Mouse (Mus musculus): ENCODE measurements at regions not wholly inside any gene's neighbourhood (a gene's known extent, or its start where the extent isn't known, plus 50 kb on each side); places are given as distances from the start of the nearest gene placed in this dataset.

GRCm38 (mm10) chr11:117059120-117059519 lies 55.8 kb upstream of the Sec14l1 start:
- peaks cover 10% of the 10 kb centered on the region for H3K4me1 ChIP-seq
- no peaks in the 10 kb centered on the region for H3K36me3 ChIP-seq
- no peaks in the 10 kb centered on the region for H3K9me3 ChIP-seq
- 67% methylated on average over 8 of the region's 8 CpGs for WGBS
- no peak overlapping the region for H3K4me2 ChIP-seq (replicated peaks)
- H3K4me3 ChIP-seq, result no peak overlapping the region
- H3K9ac ChIP-seq, result no peak overlapping the region
- no peak overlapping the region for H3K27ac ChIP-seq
- ATAC-seq (ENCODE audit: low FRiP score, low read depth), result no peak
- H3K27me3 ChIP-seq, result 0 out of 2 replicates have a peak, but pooled peaks cover 3% of the 10 kb centered on the region

DNA sequence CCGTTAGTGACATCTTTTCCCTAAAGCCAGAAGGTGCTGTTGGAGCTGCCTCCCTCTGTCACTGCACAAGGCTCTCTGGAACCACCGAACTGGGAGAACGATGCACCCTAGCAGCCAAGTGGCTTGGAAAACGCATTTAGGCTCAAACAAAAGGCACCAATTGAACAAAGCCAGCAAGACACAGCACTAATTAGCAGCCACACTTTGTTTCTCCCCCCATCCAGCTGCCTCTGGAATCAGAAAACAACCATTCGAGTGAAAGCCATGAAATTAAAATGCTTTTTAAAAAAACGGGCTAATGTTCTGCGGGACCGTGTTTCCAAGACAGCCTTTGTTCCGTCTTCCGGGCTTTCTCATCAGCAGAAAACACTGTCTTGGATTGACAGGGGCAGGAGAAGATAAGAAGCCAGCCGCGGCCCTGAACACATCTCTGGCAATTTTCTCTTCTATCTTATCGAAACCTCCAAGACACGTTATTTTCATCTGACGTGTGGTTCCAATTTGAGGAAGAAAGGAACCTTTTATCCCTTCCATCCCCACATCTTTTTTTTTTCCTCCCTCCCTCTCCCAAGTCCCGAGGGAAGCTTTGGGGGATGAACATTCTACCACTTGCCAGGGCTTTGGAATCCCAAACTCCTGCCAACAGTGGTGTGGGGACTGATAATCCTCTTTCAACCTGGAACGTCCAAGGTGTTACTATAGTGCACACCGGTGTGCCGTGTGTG lies 54.8 kb upstream of the Sec14l1 start:
- Histone ChIP-seq H3K27ac (no peak overlapping the region), H3K9ac (no peak overlapping the region; the same call in 1 of the 2 replicates), H3K4me2 (replicated peaks) (no peak overlapping the region), H3K4me1 (peaks cover 12% of the 10 kb centered on the region), H3K36me3 (no peaks in the 10 kb centered on the region), H3K9me3 (no peaks in the 10 kb centered on the region), H3K4me3 (no peak overlapping the region), H3K27me3 (0 out of 2 replicates have a peak, but pooled peaks cover 3% of the 10 kb centered on the region)
- no peak for ATAC-seq (ENCODE audit: low FRiP score, low read depth)
- WGBS, result 15% methylated on average over 19 of the region's 19 CpGs

DNA sequence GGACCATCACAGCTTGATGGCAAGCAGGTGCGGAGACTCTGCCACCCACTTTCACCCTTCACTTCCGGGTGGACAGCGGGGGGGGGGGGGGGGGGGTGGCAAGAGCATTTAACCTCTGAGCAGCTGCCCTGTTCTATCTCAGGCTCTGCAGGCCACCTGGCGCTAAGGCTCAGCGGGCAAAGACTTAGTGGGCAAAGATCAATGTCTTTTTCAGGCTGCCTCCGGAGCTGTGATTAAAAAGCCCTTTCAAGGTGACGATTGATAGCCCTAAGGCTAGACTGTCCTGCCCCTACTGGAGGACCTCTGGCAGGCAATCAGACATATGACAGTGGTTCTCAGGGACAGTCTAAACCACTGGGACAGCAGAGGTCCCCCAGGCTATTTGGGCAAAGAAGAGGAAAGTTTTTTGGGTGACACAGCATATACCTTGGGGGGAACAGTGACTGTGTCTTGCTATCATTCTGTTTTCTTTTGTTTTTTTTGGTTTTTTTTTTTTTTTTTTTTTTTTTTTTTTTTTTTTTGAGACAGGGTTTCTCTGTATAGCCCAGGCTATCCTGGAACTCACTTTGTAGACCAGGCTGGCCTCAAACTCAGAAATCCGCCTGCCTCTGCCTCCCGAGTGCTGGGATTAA lies 54.1 kb upstream of the Sec14l1 start:
- Histone ChIP-seq H3K4me3 (no peak overlapping the region), H3K27ac (no peak overlapping the region), H3K27me3 (0 out of 2 replicates have a peak, but pooled peaks cover 3% of the 10 kb centered on the region), H3K36me3 (no peaks in the 10 kb centered on the region), H3K9ac (no peak overlapping the region), H3K4me2 (replicated peaks) (no peak overlapping the region), H3K4me1 (peaks cover 12% of the 10 kb centered on the region), H3K9me3 (no peaks in the 10 kb centered on the region)
- WGBS, result 28% methylated on average over 8 of the region's 9 CpGs
- ATAC-seq (ENCODE audit: low FRiP score, low read depth), result no peak

DNA sequence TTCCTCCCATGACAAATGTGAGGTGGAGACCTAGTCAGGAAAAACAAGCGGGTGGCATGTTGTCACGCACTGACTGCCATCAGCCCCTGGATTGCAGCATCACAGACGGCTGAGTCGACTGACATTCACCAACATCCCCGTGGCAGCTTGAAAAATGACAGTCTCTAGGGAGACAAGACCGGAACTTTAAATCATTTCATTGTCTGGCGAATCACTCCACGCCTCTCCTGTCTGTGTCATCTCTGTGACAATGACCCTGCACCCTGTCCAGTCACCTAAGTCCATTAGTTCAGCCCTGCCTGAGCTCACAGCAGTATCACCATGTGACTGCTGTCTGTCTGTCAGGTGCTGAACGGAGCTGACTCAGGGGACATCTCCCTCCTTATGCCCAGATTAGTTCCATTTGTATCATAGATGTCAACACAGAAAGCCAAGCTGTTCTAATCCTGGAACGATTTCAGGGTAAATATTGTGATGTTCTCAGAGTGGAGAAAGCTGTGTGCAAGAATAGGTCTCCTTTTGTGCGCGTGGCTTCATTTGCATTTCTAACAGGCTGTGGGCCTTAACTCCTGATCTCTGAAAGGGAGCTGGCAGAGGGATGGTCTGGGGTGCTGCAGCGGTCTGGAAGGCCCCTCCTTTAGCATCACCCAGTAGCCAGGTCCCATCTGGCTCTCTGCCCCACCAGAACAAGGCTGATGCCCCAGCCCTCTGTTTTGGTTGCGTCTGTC lies 52.0 kb upstream of the Sec14l1 start:
- Histone ChIP-seq H3K27me3 (0 out of 2 replicates have a peak, but pooled peaks cover 3% of the 10 kb centered on the region), H3K27ac (no peak overlapping the region), H3K9ac (no peak overlapping the region), H3K4me2 (replicated peaks) (no peak overlapping the region), H3K4me1 (peaks cover 12% of the 10 kb centered on the region), H3K36me3 (no peaks in the 10 kb centered on the region), H3K9me3 (no peaks in the 10 kb centered on the region), H3K4me3 (no peak overlapping the region)
- ATAC-seq (ENCODE audit: low FRiP score, low read depth), result no peak
- WGBS, result 75% methylated on average over 14 of the region's 14 CpGs
